27 mouse cellular contexts compared by ENCODE assay signal in genomic region chr6:51843081-51843480, GRCm38 (mm10).
A peak's percentile ranks its signal among the peaks of the same experiment; 100 is the strongest.
DNase-seq lines count a peak whose midpoint lies in the region; ATAC-seq and TF ChIP-seq lines count a peak whose summit lies in the region.
"Had no signal": no experiment of that assay in that cellular context is flagged by ENCODE, and none has a peak within 500 bp of the region (broad histone marks: within the 10 kb centered on the region; RNA-seq: fewer than 3 reads in every experiment).

No protein-coding gene starts in this region.

- no peak overlapping the region for H3K9ac ChIP-seq in forebrain, embryonic 15.5 days (replicated peaks)
- no peak overlapping the region for H3K9ac ChIP-seq in midbrain, embryonic 12.5 days (replicated peaks)
- H3K9ac ChIP-seq in midbrain, postnatal 0 days (replicated peaks; ENCODE audit: low read length, poor library complexity, severe bottlenecking), result no peak overlapping the region
- no peak overlapping the region for H3K9ac ChIP-seq in hindbrain, postnatal 0 days (replicated peaks; ENCODE audit: low read length)
- H3K9ac ChIP-seq: heart, embryonic 15.5 days; limb, embryonic 15.5 days; liver, embryonic 13.5 days; neural tube, embryonic 12.5 days; stomach, embryonic 15.5 days had no signal

- H3K4me3 ChIP-seq in forebrain, embryonic 15.5 days, result no peak overlapping the region
- no peak overlapping the region for H3K4me3 ChIP-seq in forebrain, embryonic 10.5 days
- H3K4me3 ChIP-seq in midbrain, embryonic 12.5 days, result no peak overlapping the region
- H3K4me3 ChIP-seq in midbrain, postnatal 0 days (ENCODE audit: low read depth, low read length), result no peak overlapping the region
- no peak overlapping the region for H3K4me3 ChIP-seq in hindbrain, postnatal 0 days (ENCODE audit: low read length)
- H3K4me3 ChIP-seq: heart, embryonic 15.5 days; limb, embryonic 10.5 days; limb, embryonic 15.5 days; liver, embryonic 13.5 days; megakaryocyte, embryonic 14.5 days; neural tube, embryonic 12.5 days; stomach, embryonic 15.5 days had no signal

- peaks cover 37% of the 10 kb centered on the region for H3K4me1 ChIP-seq in forebrain, embryonic 15.5 days
- peaks cover 18% of the 10 kb centered on the region for H3K4me1 ChIP-seq in forebrain, embryonic 10.5 days
- H3K4me1 ChIP-seq in midbrain, embryonic 12.5 days, result peaks cover 27% of the 10 kb centered on the region
- H3K4me1 ChIP-seq in midbrain, postnatal 0 days (ENCODE audit: insufficient read depth, low read length), result no peaks in the 10 kb centered on the region; the same call in 1 of the 2 replicates
- H3K4me1 ChIP-seq in hindbrain, postnatal 0 days (ENCODE audit: insufficient read depth, low read length), result peaks cover 4% of the 10 kb centered on the region
- H3K4me1 ChIP-seq: liver, embryonic 13.5 days; megakaryocyte, embryonic 14.5 days; stomach, embryonic 15.5 days had no signal

- no peak for TF ChIP-seq CTCF in midbrain, postnatal 0 days (IDR thresholded peaks at IDR 0.05)
- TF ChIP-seq CTCF in hindbrain, postnatal 0 days (IDR thresholded peaks at IDR 0.05; ENCODE audit: low read depth), result no peak

- no peak for DNase-seq in forebrain, embryonic 10.5 days (ENCODE audit: extremely low spot score, low spot score)
- DNase-seq in midbrain, postnatal 0 days (ENCODE audit: low spot score), result no peak
- DNase-seq in hindbrain, postnatal 0 days (ENCODE audit: low spot score), result no peak
- no peak for DNase-seq in right cerebral cortex, postnatal 14 days
- DNase-seq: adrenal gland, postnatal 14 days; cerebellum, adult 11-12 months; cerebellum, adult 9-11 months; gastrocnemius, postnatal 10 days; heart, postnatal 36 days; kidney, adult 11 months; kidney, postnatal 14 days; layer of hippocampus, adult 9-11 months; liver, embryonic 13.5 days; lung, adult 18-20 months; lung, postnatal 4 days had no signal

- no peaks in the 10 kb centered on the region for H3K36me3 ChIP-seq in forebrain, embryonic 15.5 days
- no peaks in the 10 kb centered on the region for H3K36me3 ChIP-seq in forebrain, embryonic 10.5 days (replicated peaks)
- no peaks in the 10 kb centered on the region for H3K36me3 ChIP-seq in midbrain, embryonic 12.5 days
- H3K36me3 ChIP-seq in midbrain, postnatal 0 days (ENCODE audit: insufficient read depth, low read length), result no peaks in the 10 kb centered on the region
- H3K36me3 ChIP-seq in hindbrain, postnatal 0 days (ENCODE audit: insufficient read depth, low read length), result no peaks in the 10 kb centered on the region
- H3K36me3 ChIP-seq: heart, embryonic 15.5 days; limb, embryonic 10.5 days; limb, embryonic 15.5 days; liver, embryonic 13.5 days; neural tube, embryonic 12.5 days; stomach, embryonic 15.5 days had no signal

- ATAC-seq in forebrain, embryonic 15.5 days (replicated peaks), result no peak
- ATAC-seq in midbrain, embryonic 12.5 days (ENCODE audit: low FRiP score, low read depth), result no peak
- ATAC-seq in midbrain, postnatal 0 days (ENCODE audit: low FRiP score), result no peak
- no peak for ATAC-seq in hindbrain, postnatal 0 days
- ATAC-seq in erythroblast, adult 5-6 weeks (replicated peaks; ENCODE audit: low FRiP score, poor library complexity, severe bottlenecking), result no peak
- ATAC-seq: inflammation-experienced regulatory T-cells, adult 6 months; lung, postnatal 0 days; Patski had no signal

- no peak overlapping the region for H3K4me2 ChIP-seq in forebrain, embryonic 15.5 days (replicated peaks)
- H3K4me2 ChIP-seq in midbrain, embryonic 12.5 days (replicated peaks), result no peak overlapping the region
- no peak overlapping the region for H3K4me2 ChIP-seq in midbrain, postnatal 0 days (ENCODE audit: low read depth, low read length, poor library complexity, severe bottlenecking)
- H3K4me2 ChIP-seq in hindbrain, postnatal 0 days (ENCODE audit: low read depth, low read length), result no peak overlapping the region
- H3K4me2 ChIP-seq: heart, embryonic 15.5 days; limb, embryonic 15.5 days; liver, embryonic 13.5 days; neural tube, embryonic 12.5 days; stomach, embryonic 15.5 days had no signal

- H3K9me3 ChIP-seq in forebrain, embryonic 15.5 days, result no peaks in the 10 kb centered on the region
- no peaks in the 10 kb centered on the region for H3K9me3 ChIP-seq in forebrain, embryonic 10.5 days
- H3K9me3 ChIP-seq in midbrain, embryonic 12.5 days, result no peaks in the 10 kb centered on the region
- no peaks in the 10 kb centered on the region for H3K9me3 ChIP-seq in midbrain, postnatal 0 days (ENCODE audit: low read length)
- H3K9me3 ChIP-seq in hindbrain, postnatal 0 days (ENCODE audit: low read length), result no peaks in the 10 kb centered on the region
- H3K9me3 ChIP-seq: heart, embryonic 15.5 days; limb, embryonic 10.5 days; limb, embryonic 15.5 days; liver, embryonic 13.5 days; megakaryocyte, embryonic 14.5 days; neural tube, embryonic 12.5 days; stomach, embryonic 15.5 days had no signal

- H3K27ac ChIP-seq in forebrain, embryonic 15.5 days (replicated peaks), result 0 out of 2 replicates have a peak overlapping the region, but pooled peaks have one; percentile 28
- no peak overlapping the region for H3K27ac ChIP-seq in forebrain, embryonic 10.5 days
- H3K27ac ChIP-seq in midbrain, embryonic 12.5 days (replicated peaks), result peak overlapping the region; percentile 39; the same call in 1 of the 2 replicates
- H3K27ac ChIP-seq in midbrain, postnatal 0 days (ENCODE audit: low read depth, low read length), result no peak overlapping the region
- H3K27ac ChIP-seq in hindbrain, postnatal 0 days, result peak overlapping the region; percentile 41; the same call in 1 of the 2 replicates
- H3K27ac ChIP-seq: heart, embryonic 15.5 days; limb, embryonic 10.5 days; limb, embryonic 15.5 days; liver, embryonic 13.5 days; neural tube, embryonic 12.5 days; stomach, embryonic 15.5 days had no signal

- WGBS in forebrain, embryonic 15.5 days, result 54% methylated on average over 9 of the region's 9 CpGs
- WGBS in forebrain, embryonic 10.5 days, result 88% methylated on average over 9 of the region's 9 CpGs
- 73% methylated on average over 9 of the region's 9 CpGs for WGBS in midbrain, embryonic 12.5 days
- WGBS in midbrain, postnatal 0 days, result 62% methylated on average over 9 of the region's 9 CpGs
- WGBS in hindbrain, postnatal 0 days, result 57% methylated on average over 9 of the region's 9 CpGs

- no peaks in the 10 kb centered on the region for H3K27me3 ChIP-seq in forebrain, embryonic 15.5 days
- peaks cover 35% of the 10 kb centered on the region for H3K27me3 ChIP-seq in forebrain, embryonic 10.5 days (ENCODE audit: poor library complexity, severe bottlenecking)
- peaks cover 16% of the 10 kb centered on the region for H3K27me3 ChIP-seq in midbrain, embryonic 12.5 days
- H3K27me3 ChIP-seq in midbrain, postnatal 0 days (ENCODE audit: insufficient read depth, low read length), result no peaks in the 10 kb centered on the region
- no peaks in the 10 kb centered on the region for H3K27me3 ChIP-seq in hindbrain, postnatal 0 days (ENCODE audit: insufficient read depth, low read length)
- H3K27me3 ChIP-seq: heart, embryonic 15.5 days; Patski had no signal

Comparison
In these comparisons a context has a peak if more than half of its experiments do, and no peak if none do; other contexts are left out.
1. H3K27ac ChIP-seq: peak in forebrain, embryonic 15.5 days (single experiment), midbrain, embryonic 12.5 days (single experiment) and hindbrain, postnatal 0 days (single experiment); none in forebrain, embryonic 10.5 days (single experiment) and midbrain, postnatal 0 days (single experiment).